Mouse (Mus musculus): ENCODE measurements at regions not wholly inside any gene's neighbourhood (a gene's known extent, or its start where the extent isn't known, plus 50 kb on each side); places are given as distances from the start of the nearest gene placed in this dataset.

- no peak for TF ChIP-seq CTCF (IDR thresholded peaks at IDR 0.05; ENCODE audit: extremely low read depth, insufficient read length, insufficient replicate concordance, low read depth, low read length)
- no peak for TF ChIP-seq POLR2A (IDR thresholded peaks at IDR 0.05; ENCODE audit: low read depth, low read length)
Observed at GRCm38 (mm10) chr7:40253486-40253885, 644.6 kb upstream of the Vstm2b start.

All from small intestine, adult 2 months (tissue).